Mouse (Mus musculus): ENCODE measurements around the gene Coq9.

DNA sequence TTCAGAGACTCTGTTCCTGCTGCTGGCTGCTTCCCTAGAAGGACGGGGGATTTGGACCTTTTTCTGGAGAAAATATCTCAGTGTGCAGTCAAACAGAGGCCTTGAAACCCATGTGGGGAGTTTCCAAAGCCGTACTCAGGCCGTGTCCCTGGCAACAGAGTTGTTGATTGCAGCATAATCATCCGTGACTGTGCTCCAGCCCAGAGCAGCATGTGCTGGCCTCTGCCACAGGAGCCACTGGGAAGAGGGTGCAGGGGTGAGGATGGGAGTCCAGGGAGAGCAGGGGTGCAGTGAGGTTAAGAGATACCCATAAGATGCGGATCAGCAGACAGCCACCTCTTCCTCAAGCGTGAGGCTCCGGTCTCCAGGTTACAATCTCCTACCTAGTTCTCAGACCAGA, 30.6 kb upstream of the Coq9 start:
- TF ChIP-seq POLR2A (IDR thresholded peaks at IDR 0.05; ENCODE audit: low read depth, low read length) (no peak), CTCF (conservative IDR thresholded peaks at IDR 0.05; ENCODE audit: insufficient read depth, insufficient read length, low read depth, low read length) (no peak)
